Mouse (Mus musculus): ENCODE results near the gene Ccdc81. TPM values are rescaled to one million over a fixed set of nuclear protein-coding genes. Genes with fewer than 3 reads are reported as not detected.

Gene Ccdc81
- polyA plus RNA-seq, 1 experiment from 2014 or later: not detected

DNA sequence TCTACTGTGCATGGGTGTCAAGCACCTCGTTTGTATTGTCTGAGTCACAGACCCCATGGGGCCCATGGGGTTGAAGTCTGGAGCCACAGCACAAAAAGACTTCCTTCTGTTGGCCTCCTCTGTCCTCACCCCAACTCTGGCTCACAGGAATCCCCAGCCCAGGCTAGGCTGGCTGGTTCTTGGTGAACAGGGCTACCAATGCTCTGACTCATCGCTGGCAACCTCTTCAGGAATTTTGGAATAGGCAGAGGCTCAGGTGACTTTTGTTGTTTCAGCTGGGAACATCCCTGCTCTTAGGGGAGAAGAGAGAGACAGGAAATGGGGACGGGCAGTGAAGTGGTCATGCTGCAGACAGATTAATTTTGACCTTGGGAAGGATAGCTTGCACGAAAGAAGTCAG, 65.6 kb downstream of the Ccdc81 start:
- H3K4me3 ChIP-seq (ENCODE audit: low read depth, low read length): no peak overlapping the region
- H3K36me3 ChIP-seq (ENCODE audit: control insufficient read depth, insufficient read depth, low read length): no peaks in the 10 kb centered on the region
- no peaks in the 10 kb centered on the region for H3K27me3 ChIP-seq (ENCODE audit: control insufficient read depth, insufficient read depth, low read length)
- H3K9ac ChIP-seq (replicated peaks; ENCODE audit: low read depth, low read length): no peak overlapping the region
- H3K4me2 ChIP-seq (replicated peaks; ENCODE audit: low read depth, low read length): no peak overlapping the region
- H3K9me3 ChIP-seq (ENCODE audit: control insufficient read depth, low read depth, low read length): no peaks in the 10 kb centered on the region
- H3K4me1 ChIP-seq (ENCODE audit: control insufficient read depth, insufficient read depth, low read length): no peaks in the 10 kb centered on the region
- ATAC-seq (ENCODE audit: insufficient number of reproducible peaks, insufficient read depth, low FRiP score, low read depth): 0 out of 2 replicates have a peak, but pooled peaks have one; percentile 35
- whole genome bisulfite sequencing: 52% methylated on average over 4 of the region's 4 CpGs
- H3K27ac ChIP-seq (ENCODE audit: low read length): no peak overlapping the region

DNA sequence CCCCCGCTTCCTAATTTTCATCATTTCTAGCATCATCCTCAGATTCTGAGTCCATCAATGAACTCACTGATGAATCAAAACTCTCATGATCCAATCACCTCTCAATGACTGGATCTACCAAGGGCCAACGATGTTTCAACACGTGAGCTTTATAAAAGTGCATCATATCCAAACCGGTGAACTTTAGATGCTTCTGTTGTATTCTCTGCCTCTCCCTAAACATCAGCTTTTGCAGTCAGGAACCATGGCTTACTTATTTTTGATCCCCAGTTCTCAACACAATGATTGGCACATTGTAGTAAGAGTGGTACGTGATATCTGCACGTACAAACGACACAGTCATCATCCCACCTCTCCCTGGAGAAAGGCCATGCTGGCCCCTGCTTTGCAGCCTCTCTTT, 66.8 kb downstream of the Ccdc81 start:
- Histone ChIP-seq H3K27me3 (ENCODE audit: control insufficient read depth, insufficient read depth, low read length) (no peaks in the 10 kb centered on the region), H3K36me3 (ENCODE audit: control insufficient read depth, insufficient read depth, low read length) (no peaks in the 10 kb centered on the region), H3K4me1 (ENCODE audit: control insufficient read depth, insufficient read depth, low read length) (no peaks in the 10 kb centered on the region), H3K27ac (ENCODE audit: low read length) (no peak overlapping the region), H3K4me3 (ENCODE audit: low read depth, low read length) (no peak overlapping the region), H3K4me2 (replicated peaks; ENCODE audit: low read depth, low read length) (no peak overlapping the region), H3K9ac (replicated peaks; ENCODE audit: low read depth, low read length) (no peak overlapping the region), H3K9me3 (ENCODE audit: control insufficient read depth, low read depth, low read length) (no peaks in the 10 kb centered on the region)
- no peak for ATAC-seq (ENCODE audit: insufficient number of reproducible peaks, insufficient read depth, low FRiP score, low read depth)
- 94% methylated on average over 7 of the region's 7 CpGs for WGBS

DNA sequence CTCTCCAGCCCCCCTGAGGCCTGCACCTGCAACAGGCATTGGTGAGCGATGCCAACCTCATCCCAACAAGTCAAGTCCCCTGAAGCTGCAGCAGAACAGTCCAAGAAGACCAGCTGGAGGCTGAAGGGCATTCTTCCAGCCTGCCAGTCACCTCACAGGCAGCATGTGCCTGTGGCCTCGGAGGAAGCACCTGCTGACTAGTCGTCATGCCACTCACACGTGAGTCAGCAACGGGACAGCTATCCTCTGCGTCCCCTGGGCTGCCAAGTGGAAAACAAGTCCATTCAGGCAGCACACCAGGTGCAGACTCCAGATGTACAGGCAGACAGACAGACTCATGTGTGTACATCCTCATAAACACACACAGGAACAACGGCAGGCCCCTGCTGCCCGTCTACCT, 67.9 kb downstream of the Ccdc81 start:
- no peak overlapping the region for H3K9ac ChIP-seq (replicated peaks; ENCODE audit: low read depth, low read length)
- no peaks in the 10 kb centered on the region for H3K9me3 ChIP-seq (ENCODE audit: control insufficient read depth, low read depth, low read length)
- no peak overlapping the region for H3K4me3 ChIP-seq (ENCODE audit: low read depth, low read length)
- no peaks in the 10 kb centered on the region for H3K27me3 ChIP-seq (ENCODE audit: control insufficient read depth, insufficient read depth, low read length)
- no peaks in the 10 kb centered on the region for H3K4me1 ChIP-seq (ENCODE audit: control insufficient read depth, insufficient read depth, low read length)
- no peak overlapping the region for H3K4me2 ChIP-seq (replicated peaks; ENCODE audit: low read depth, low read length)
- H3K27ac ChIP-seq (ENCODE audit: low read length): no peak overlapping the region
- WGBS: 83% methylated on average over 8 of the region's 8 CpGs
- H3K36me3 ChIP-seq (ENCODE audit: control insufficient read depth, insufficient read depth, low read length): no peaks in the 10 kb centered on the region
- no peak for ATAC-seq (ENCODE audit: insufficient number of reproducible peaks, insufficient read depth, low FRiP score, low read depth)

DNA sequence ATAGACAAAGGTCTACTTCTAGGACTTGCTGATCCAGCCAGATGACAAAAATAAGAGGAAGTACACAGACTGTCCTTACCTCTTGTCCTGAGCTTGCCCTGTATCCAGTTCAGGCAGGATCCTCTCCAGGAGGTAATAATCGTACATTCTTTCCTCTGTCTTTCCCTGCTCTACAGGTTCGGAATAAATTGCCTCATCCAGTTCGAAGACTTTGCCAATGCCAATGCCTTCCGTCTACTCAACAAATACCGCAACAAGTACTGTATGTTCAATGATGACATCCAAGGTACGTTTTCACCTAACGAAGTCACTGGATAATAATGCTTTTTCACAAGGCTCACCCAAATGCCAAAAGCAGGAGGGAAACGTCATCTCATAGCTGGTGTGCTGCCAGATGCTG, 69.9 kb downstream of the Ccdc81 start:
- Histone ChIP-seq H3K4me1 (ENCODE audit: control insufficient read depth, insufficient read depth, low read length) (no peaks in the 10 kb centered on the region), H3K4me3 (ENCODE audit: low read depth, low read length) (no peak overlapping the region), H3K4me2 (replicated peaks; ENCODE audit: low read depth, low read length) (no peak overlapping the region), H3K27me3 (ENCODE audit: control insufficient read depth, insufficient read depth, low read length) (no peaks in the 10 kb centered on the region), H3K27ac (ENCODE audit: low read length) (no peak overlapping the region), H3K9ac (replicated peaks; ENCODE audit: low read depth, low read length) (no peak overlapping the region), H3K36me3 (ENCODE audit: control insufficient read depth, insufficient read depth, low read length) (no peaks in the 10 kb centered on the region), H3K9me3 (ENCODE audit: control insufficient read depth, low read depth, low read length) (no peaks in the 10 kb centered on the region)
- ATAC-seq (ENCODE audit: insufficient number of reproducible peaks, insufficient read depth, low FRiP score, low read depth): no peak
- WGBS: 86% methylated on average over 8 of the region's 8 CpGs

DNA sequence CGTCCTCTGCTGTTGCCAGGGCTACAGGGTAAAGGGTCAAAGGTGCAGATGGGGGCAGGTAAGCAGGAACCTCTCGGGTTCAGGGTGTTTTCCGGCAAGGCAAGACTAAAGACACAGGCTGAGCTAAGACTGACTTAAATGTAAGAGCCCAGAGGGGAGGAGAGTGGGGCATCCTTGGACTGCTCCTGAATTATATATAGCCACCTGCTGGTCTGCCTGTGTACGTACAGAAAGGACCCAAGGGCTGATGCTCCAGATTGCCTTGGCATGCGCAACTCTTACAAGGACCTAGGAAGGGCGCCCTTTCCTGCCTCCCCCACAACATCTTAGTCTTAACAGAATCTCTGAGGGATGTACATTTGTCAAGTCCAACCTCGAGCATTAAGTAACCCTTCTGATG, 74.2 kb downstream of the Ccdc81 start:
- H3K9me3 ChIP-seq (ENCODE audit: control insufficient read depth, low read depth, low read length): no peaks in the 10 kb centered on the region
- H3K4me1 ChIP-seq (ENCODE audit: control insufficient read depth, insufficient read depth, low read length): no peaks in the 10 kb centered on the region; the same call in 1 of the 2 replicates
- no peak overlapping the region for H3K27ac ChIP-seq (ENCODE audit: low read length)
- peak; percentile 61; the same call in 1 of the 2 replicates for ATAC-seq (ENCODE audit: insufficient number of reproducible peaks, insufficient read depth, low FRiP score, low read depth)
- H3K4me2 ChIP-seq (replicated peaks; ENCODE audit: low read depth, low read length): no peak overlapping the region
- WGBS: 52% methylated on average over 7 of the region's 7 CpGs
- H3K9ac ChIP-seq (replicated peaks; ENCODE audit: low read depth, low read length): no peak overlapping the region
- no peaks in the 10 kb centered on the region for H3K36me3 ChIP-seq (ENCODE audit: control insufficient read depth, insufficient read depth, low read length)
- no peak overlapping the region for H3K4me3 ChIP-seq (ENCODE audit: low read depth, low read length)
- no peaks in the 10 kb centered on the region for H3K27me3 ChIP-seq (ENCODE audit: control insufficient read depth, insufficient read depth, low read length)

DNA sequence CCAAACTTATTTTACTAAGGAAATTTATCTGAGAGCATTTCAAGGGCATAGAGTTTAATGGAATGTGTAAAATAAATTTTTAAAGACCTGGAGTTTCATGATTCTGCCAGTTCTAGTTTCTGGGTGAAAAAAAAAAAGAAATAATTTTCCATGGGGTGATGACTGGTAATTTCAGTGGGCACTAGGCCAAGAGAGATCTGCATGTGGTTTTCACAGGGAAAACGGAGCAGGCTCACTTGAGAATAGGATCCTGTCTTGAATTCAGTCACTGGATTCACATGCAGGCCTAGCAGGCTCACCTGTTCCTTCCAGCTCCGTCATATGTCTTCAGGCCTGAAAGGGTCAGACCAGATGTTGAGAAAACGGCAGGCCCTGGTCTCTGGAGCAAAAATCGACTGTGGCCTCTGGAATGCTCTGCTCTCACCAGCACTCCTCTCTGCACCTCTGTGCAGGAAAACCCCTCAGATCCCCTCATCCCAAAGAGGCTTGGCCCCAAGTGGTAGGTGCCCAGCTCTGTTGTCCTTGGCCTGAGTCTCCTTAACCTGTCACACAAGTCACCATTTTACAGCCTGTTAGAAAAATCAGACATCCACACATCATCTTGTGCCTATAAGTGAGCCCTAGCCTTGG, 74.9 kb downstream of the Ccdc81 start:
- 46% methylated on average over 4 of the region's 4 CpGs for WGBS
- Histone ChIP-seq H3K9ac (replicated peaks; ENCODE audit: low read depth, low read length) (no peak overlapping the region), H3K4me2 (replicated peaks; ENCODE audit: low read depth, low read length) (no peak overlapping the region), H3K27me3 (ENCODE audit: control insufficient read depth, insufficient read depth, low read length) (no peaks in the 10 kb centered on the region), H3K9me3 (ENCODE audit: control insufficient read depth, low read depth, low read length) (no peaks in the 10 kb centered on the region), H3K36me3 (ENCODE audit: control insufficient read depth, insufficient read depth, low read length) (no peaks in the 10 kb centered on the region), H3K4me3 (ENCODE audit: low read depth, low read length) (no peak overlapping the region), H3K4me1 (ENCODE audit: control insufficient read depth, insufficient read depth, low read length) (no peaks in the 10 kb centered on the region; the same call in 1 of the 2 replicates), H3K27ac (ENCODE audit: low read length) (no peak overlapping the region)
- ATAC-seq (ENCODE audit: insufficient number of reproducible peaks, insufficient read depth, low FRiP score, low read depth): no peak

Other genes starting within 250 kb of the Ccdc81 start
- gene Hikeshi, start 37.6 kb upstream of the Ccdc81 start, polyA plus RNA-seq (2014; fragmentation: Nextera tagmentation; extraction: Ambion mirVana): 122 and 127 TPM in 2 replicates
- gene Eed, start 77.4 kb upstream of the Ccdc81 start, polyA plus RNA-seq (2014; fragmentation: Nextera tagmentation; extraction: Ambion mirVana): 75.9 and 78.8 TPM in 2 replicates
- gene Picalm, start 226.6 kb upstream of the Ccdc81 start, polyA plus RNA-seq (2014; fragmentation: Nextera tagmentation; extraction: Ambion mirVana): 74.5 and 77.1 TPM in 2 replicates